Mouse (Mus musculus) C2C12 (cell line): Measurements from ENCODE around the gene Hmgcs1. TPM values are rescaled to one million over a fixed set of nuclear protein-coding genes. Genes with fewer than 3 reads are reported as not detected.

Experiments used
- H3K27me3 ChIP-seq: one replicate; pipeline ENCODE4 v1.6.1; 2011; ENCODE audit not compliant: control insufficient read depth, insufficient read depth, insufficient read length
- H3K36me3 ChIP-seq: one replicate; pipeline ENCODE4 v1.6.1; 2011; ENCODE audit not compliant: control insufficient read depth, insufficient read depth
- H3K4me3 ChIP-seq: one replicate; pipeline ENCODE4 v1.5.1; 2011; ENCODE audit warnings: mild to moderate bottlenecking, control low read depth; ENCODE audit not compliant: poor library complexity, insufficient read depth, severe bottlenecking
- H3K79me2 ChIP-seq: one replicate; pipeline ENCODE4 v1.6.1; 2011; ENCODE audit not compliant: control insufficient read depth, insufficient read depth
- H3K79me3 ChIP-seq: one replicate; pipeline ENCODE4 v1.6.1; 2011; ENCODE audit warnings: low read depth, control low read depth
- H3ac ChIP-seq: one replicate; pipeline ENCODE3; 2011; ENCODE audit warnings: low read depth; ENCODE audit not compliant: control insufficient read depth, insufficient read length
- CEBPB ChIP-seq: IDR thresholded peaks from one replicate; pipeline ENCODE4 v1.6.1; 2011; ENCODE audit warnings: low read depth, mild to moderate bottlenecking, control low read depth, moderate library complexity
- CTCF ChIP-seq: IDR thresholded peaks from one replicate; pipeline ENCODE4 v1.5.1; 2011; ENCODE audit not compliant: control insufficient read depth, insufficient read depth, insufficient read length
- FOSL1 ChIP-seq: IDR thresholded peaks from one replicate; pipeline ENCODE4 v1.8.0; 2011; ENCODE audit warnings: mild to moderate bottlenecking, low read length; ENCODE audit not compliant: poor library complexity, insufficient read depth, severe bottlenecking
- MAX ChIP-seq: IDR thresholded peaks from one replicate; pipeline ENCODE4 v1.6.1; 2011; ENCODE audit warnings: mild to moderate bottlenecking, control low read depth
- MYOD1 ChIP-seq: IDR thresholded peaks from one replicate; pipeline ENCODE4 v1.6.1; 2011; ENCODE audit warnings: low read depth; ENCODE audit not compliant: control insufficient read depth, insufficient read length
- MYOG ChIP-seq: IDR thresholded peaks from one replicate; pipeline ENCODE4 v1.6.1; 2011; ENCODE audit not compliant: control insufficient read depth, insufficient read length; ENCODE audit errors: extremely low read depth
- USF1 ChIP-seq: IDR thresholded peaks from one replicate; pipeline ENCODE4 v1.6.1; 2011; ENCODE audit warnings: low read depth, mild to moderate bottlenecking, control low read depth, moderate library complexity
- polyA plus RNA-seq: library from polyadenylated mRNA; unstranded; fragments of >200 nt; fragmentation: generic; extraction: Trizol; gene quantifications from one replicate; pipeline ENCODE4 v1.2.1, GENCODE M21; 2012; ENCODE audit warnings: missing spikeins

Hmgcs1 gene
- polyA plus RNA-seq, 1 experiment: 45.6 TPM

- Histone ChIP-seq H3K36me3 (peaks cover 81% of the 10 kb centered on the region), H3K79me3 (no peaks in the 10 kb centered on the region), H3K4me3 (no peak overlapping the region), H3K27me3 (no peaks in the 10 kb centered on the region), H3ac (no peak overlapping the region), H3K79me2 (no peaks in the 10 kb centered on the region)
- TF ChIP-seq USF1 (no peak), FOSL1 (no peak), CEBPB (no peak), CTCF (no peak), MYOD1 (no peak)
These were observed 16.8 kb downstream of the Hmgcs1 start for GRCm38 (mm10) chr13:119706953-119707352.

- Histone ChIP-seq H3K27me3 (no peaks in the 10 kb centered on the region), H3K4me3 (no peak overlapping the region), H3K79me3 (no peaks in the 10 kb centered on the region), H3ac (no peak overlapping the region), H3K79me2 (no peaks in the 10 kb centered on the region), H3K36me3 (peaks cover 76% of the 10 kb centered on the region)
- TF ChIP-seq CTCF (no peak), MYOG (no peak), USF1 (no peak), CEBPB (no peak), FOSL1 (no peak), MAX (no peak), MYOD1 (no peak)
These were observed 17.7 kb downstream of the Hmgcs1 start for GRCm38 (mm10) chr13:119707906-119708305.

GRCm38 (mm10) chr13:119708941-119709340 lies 18.8 kb downstream of the Hmgcs1 start:
- Histone ChIP-seq H3K79me2 (no peaks in the 10 kb centered on the region), H3ac (no peak overlapping the region), H3K79me3 (no peaks in the 10 kb centered on the region), H3K4me3 (no peak overlapping the region), H3K36me3 (peaks cover 65% of the 10 kb centered on the region), H3K27me3 (no peaks in the 10 kb centered on the region)
- TF ChIP-seq CTCF: no peak
- TF ChIP-seq CEBPB: no peak
- no peak for TF ChIP-seq MYOG
- TF ChIP-seq FOSL1: no peak
- TF ChIP-seq USF1: no peak

- TF ChIP-seq CEBPB: no peak
- TF ChIP-seq CTCF: no peak
- TF ChIP-seq MYOD1: no peak
- TF ChIP-seq FOSL1: no peak
- no peak for TF ChIP-seq MYOG
- TF ChIP-seq MAX: no peak
- TF ChIP-seq USF1: no peak
- H3K36me3 ChIP-seq: peaks cover 59% of the 10 kb centered on the region
- H3K79me2 ChIP-seq: no peaks in the 10 kb centered on the region
- H3K79me3 ChIP-seq: no peaks in the 10 kb centered on the region
- no peak overlapping the region for H3ac ChIP-seq
- no peaks in the 10 kb centered on the region for H3K27me3 ChIP-seq
- no peak overlapping the region for H3K4me3 ChIP-seq
These were observed 19.4 kb downstream of the Hmgcs1 start for GRCm38 (mm10) chr13:119709388-119710267.

- Histone ChIP-seq H3ac (no peak overlapping the region), H3K36me3 (peaks cover 54% of the 10 kb centered on the region), H3K79me3 (no peaks in the 10 kb centered on the region), H3K79me2 (no peaks in the 10 kb centered on the region), H3K27me3 (no peaks in the 10 kb centered on the region), H3K4me3 (no peak overlapping the region)
- TF ChIP-seq CEBPB: no peak
- no peak for TF ChIP-seq USF1
- TF ChIP-seq MYOG: no peak
- TF ChIP-seq CTCF: no peak
- TF ChIP-seq FOSL1: no peak
- no peak for TF ChIP-seq MAX
- TF ChIP-seq MYOD1: no peak
These were observed 20.1 kb downstream of the Hmgcs1 start for GRCm38 (mm10) chr13:119710268-119710610.

- Histone ChIP-seq H3K4me3 (no peak overlapping the region), H3K79me3 (no peaks in the 10 kb centered on the region)
These were observed 22.3 kb downstream of the Hmgcs1 start for GRCm38 (mm10) chr13:119712463-119712862.

More at GRCm38 (mm10) chr13:119712463-119712862, 22.3 kb downstream of the Hmgcs1 start:
- H3ac ChIP-seq: no peak overlapping the region
- no peaks in the 10 kb centered on the region for H3K79me2 ChIP-seq
- no peaks in the 10 kb centered on the region for H3K27me3 ChIP-seq
- peaks cover 35% of the 10 kb centered on the region for H3K36me3 ChIP-seq
- TF ChIP-seq MYOG: no peak
- no peak for TF ChIP-seq MAX
- TF ChIP-seq CTCF: no peak
- no peak for TF ChIP-seq FOSL1
- no peak for TF ChIP-seq MYOD1
- TF ChIP-seq USF1: no peak
- TF ChIP-seq CEBPB: no peak
